Comparison of ENCODE assay signal across 18 mouse cellular contexts in genomic region chr5:147291764-147292505, GRCm38 (mm10). TPM values are rescaled to one million over a fixed set of nuclear protein-coding genes. Genes with fewer than 3 reads are reported as not detected.
DNase-seq lines count a peak whose midpoint lies in the region; ATAC-seq and TF ChIP-seq lines count a peak whose summit lies in the region.
"Had no signal": no experiment of that assay in that cellular context is flagged by ENCODE, and none has a peak within 500 bp of the region (broad histone marks: within the 10 kb centered on the region; RNA-seq: fewer than 3 reads in every experiment).

No protein-coding gene starts in this region.

- peaks cover 63% of the 10 kb centered on the region for H3K27me3 ChIP-seq in heart, embryonic 12.5 days (replicated peaks)
- H3K27me3 ChIP-seq in heart, embryonic 10.5 days (ENCODE audit: insufficient read depth, poor library complexity, severe bottlenecking): peaks cover 66% of the 10 kb centered on the region
- peaks cover 35% of the 10 kb centered on the region for H3K27me3 ChIP-seq in intestine, embryonic 14.5 days (replicated peaks; ENCODE audit: control insufficient read depth, insufficient read depth, low read length)
- peaks cover 13% of the 10 kb centered on the region for H3K27me3 ChIP-seq in liver, postnatal 0 days (ENCODE audit: insufficient read depth, low read length)
- no peaks in the 10 kb centered on the region; the same call in 1 of the 2 replicates for H3K27me3 ChIP-seq in thymus, adult 2 months (ENCODE audit: control insufficient read depth, insufficient read depth, low read length)

- no peaks in the 10 kb centered on the region for H3K36me3 ChIP-seq in heart, embryonic 12.5 days
- no peaks in the 10 kb centered on the region for H3K36me3 ChIP-seq in heart, embryonic 10.5 days
- H3K36me3 ChIP-seq in intestine, embryonic 14.5 days (ENCODE audit: control insufficient read depth, insufficient read depth, low read length): no peaks in the 10 kb centered on the region
- H3K36me3 ChIP-seq in liver, postnatal 0 days (replicated peaks; ENCODE audit: insufficient read depth, low read length): no peaks in the 10 kb centered on the region
- H3K36me3 ChIP-seq in thymus, adult 2 months (ENCODE audit: control insufficient read depth, insufficient read depth, low read length): no peaks in the 10 kb centered on the region
- H3K36me3 ChIP-seq: embryonic facial prominence, embryonic 13.5 days; forebrain, embryonic 12.5 days had no signal

- ATAC-seq in heart, embryonic 12.5 days (ENCODE audit: insufficient number of reproducible peaks, low FRiP score): no peak
- 0 out of 2 replicates have a peak, but pooled peaks have one; percentile 5 for ATAC-seq in intestine, embryonic 14.5 days (replicated peaks; ENCODE audit: low FRiP score, low TSS enrichment, low read depth)
- no peak for ATAC-seq in liver, postnatal 0 days
- ATAC-seq: inflammation-experienced regulatory T-cells, adult 6 months had no signal

- no peak overlapping the region for H3K9ac ChIP-seq in heart, embryonic 12.5 days
- H3K9ac ChIP-seq in intestine, embryonic 14.5 days (ENCODE audit: low read length): no peak overlapping the region
- H3K9ac ChIP-seq in liver, postnatal 0 days (replicated peaks): no peak overlapping the region
- H3K9ac ChIP-seq: embryonic facial prominence, embryonic 13.5 days; forebrain, embryonic 12.5 days had no signal

- no peak for TF ChIP-seq POLR2A in thymus, adult 2 months (IDR thresholded peaks at IDR 0.05; ENCODE audit: control insufficient read depth, extremely low read depth, insufficient read depth, low read length, poor library complexity)

- no peak overlapping the region for H3K4me3 ChIP-seq in heart, embryonic 12.5 days
- H3K4me3 ChIP-seq in heart, embryonic 10.5 days: no peak overlapping the region
- H3K4me3 ChIP-seq in intestine, embryonic 14.5 days (ENCODE audit: low read depth, low read length): no peak overlapping the region
- no peak overlapping the region for H3K4me3 ChIP-seq in liver, postnatal 0 days (ENCODE audit: low read depth, low read length)
- no peak overlapping the region for H3K4me3 ChIP-seq in thymus, adult 2 months (ENCODE audit: control insufficient read depth, insufficient read depth, low read length)
- H3K4me3 ChIP-seq: embryonic facial prominence, embryonic 13.5 days; forebrain, embryonic 12.5 days had no signal

- H3K4me1 ChIP-seq in heart, embryonic 12.5 days (replicated peaks): peaks cover 21% of the 10 kb centered on the region
- H3K4me1 ChIP-seq in heart, embryonic 10.5 days: peaks cover 16% of the 10 kb centered on the region
- no peaks in the 10 kb centered on the region; the same call in 1 of the 2 replicates for H3K4me1 ChIP-seq in intestine, embryonic 14.5 days (replicated peaks; ENCODE audit: control insufficient read depth, insufficient read depth, low read length)
- peaks cover 4% of the 10 kb centered on the region for H3K4me1 ChIP-seq in liver, postnatal 0 days (ENCODE audit: insufficient read depth)
- H3K4me1 ChIP-seq in thymus, adult 2 months (replicated peaks; ENCODE audit: control insufficient read depth, insufficient read depth, low read length): no peaks in the 10 kb centered on the region
- H3K4me1 ChIP-seq: embryonic facial prominence, embryonic 13.5 days; forebrain, embryonic 12.5 days had no signal

- no peak for TF ChIP-seq EP300 in liver, postnatal 0 days (IDR thresholded peaks at IDR 0.05; ENCODE audit: low read depth)

- H3K9me3 ChIP-seq in heart, embryonic 12.5 days (replicated peaks): no peaks in the 10 kb centered on the region
- no peaks in the 10 kb centered on the region for H3K9me3 ChIP-seq in heart, embryonic 10.5 days
- H3K9me3 ChIP-seq in intestine, embryonic 14.5 days (ENCODE audit: control insufficient read depth, low read length): no peaks in the 10 kb centered on the region
- H3K9me3 ChIP-seq in liver, postnatal 0 days (ENCODE audit: low read length): no peaks in the 10 kb centered on the region
- H3K9me3 ChIP-seq: embryonic facial prominence, embryonic 13.5 days; forebrain, embryonic 12.5 days had no signal

- TF ChIP-seq CTCF in liver, postnatal 0 days (IDR thresholded peaks at IDR 0.05; ENCODE audit: low read depth): no peak
- TF ChIP-seq CTCF in thymus, adult 2 months (IDR thresholded peaks at IDR 0.05; ENCODE audit: borderline replicate concordance, control insufficient read depth, extremely low read depth, insufficient read depth, low read length, poor library complexity): no peak

- no peak overlapping the region for H3K27ac ChIP-seq in heart, embryonic 12.5 days (ENCODE audit: poor library complexity, severe bottlenecking)
- H3K27ac ChIP-seq in heart, embryonic 10.5 days: no peak overlapping the region
- peak overlapping the region; percentile 54 for H3K27ac ChIP-seq in intestine, embryonic 14.5 days (ENCODE audit: low read depth)
- H3K27ac ChIP-seq in liver, postnatal 0 days (ENCODE audit: low read depth): no peak overlapping the region
- no peak overlapping the region for H3K27ac ChIP-seq in thymus, adult 2 months (ENCODE audit: control insufficient read depth, insufficient read depth, low read length)
- H3K27ac ChIP-seq: embryonic facial prominence, embryonic 13.5 days; forebrain, embryonic 12.5 days had no signal

- H3K4me2 ChIP-seq in heart, embryonic 12.5 days: peak overlapping the region; percentile 8; the same call in 1 of the 2 replicates
- peak overlapping the region; percentile 4; the same call in 1 of the 2 replicates for H3K4me2 ChIP-seq in intestine, embryonic 14.5 days (ENCODE audit: low read length)
- H3K4me2 ChIP-seq in liver, postnatal 0 days (ENCODE audit: low read depth, low read length): peak overlapping the region; percentile 38; the same call in 1 of the 2 replicates
- H3K4me2 ChIP-seq: embryonic facial prominence, embryonic 13.5 days; forebrain, embryonic 12.5 days had no signal

- WGBS in heart, embryonic 12.5 days: 22% methylated on average over 16 of the region's 16 CpGs
- 25% methylated on average over 16 of the region's 16 CpGs for WGBS in heart, embryonic 10.5 days
- 27% methylated on average over 16 of the region's 16 CpGs for WGBS in intestine, embryonic 14.5 days
- 9% methylated on average over 16 of the region's 16 CpGs for WGBS in liver, postnatal 0 days (ENCODE audit: insufficient replicate concordance)
- WGBS in thymus, adult 2 months: 11% methylated on average over 16 of the region's 16 CpGs

- no peak for DNase-seq in heart, embryonic 10.5 days (ENCODE audit: low spot score)
- DNase-seq in 416B (ENCODE audit: low read depth): peak; percentile 72
- DNase-seq in intestine, embryonic 14.5 days (ENCODE audit: low spot score): no peak
- no peak for DNase-seq in liver, postnatal 0 days
- DNase-seq in left cerebral cortex, adult 11 months (ENCODE audit: low spot score): no peak
- no peak for DNase-seq in retina, postnatal 1 day
- DNase-seq in thymus, adult 2 months: no peak
- DNase-seq: adrenal gland, adult 8-10 months; cerebellum, adult 9-11 months; gastrocnemius, postnatal 10 days; heart, postnatal 14 days; lung, adult 2 months had no signal

RNA-seq across cellular contexts. Expression of gene Cdx2, which starts 15.1 kb away (rescaled TPM):
- polyA plus RNA-seq in heart, embryonic 12.5 days (2016; fragmentation: Nextera tagmentation; extraction: Ambion mirVana): not detected in 2 replicates
- not detected in 2 replicates for polyA plus RNA-seq in heart, embryonic 10.5 days (2016; fragmentation: Nextera tagmentation; extraction: Ambion mirVana)
- 24.0 and 30.2 TPM in 2 replicates for polyA plus RNA-seq in intestine, embryonic 14.5 days (2014; fragmentation: Nextera tagmentation; extraction: Ambion mirVana)
- not detected in 2 replicates for polyA plus RNA-seq in liver, postnatal 0 days (2015; fragmentation: Nextera tagmentation; extraction: Ambion mirVana)
- polyA plus RNA-seq in thymus, adult 2 months (2012; rRNA removed): 0.32 TPM in 2 replicates
- polyA plus RNA-seq: embryonic facial prominence, embryonic 13.5 days; forebrain, embryonic 12.5 days; inflammation-experienced regulatory T-cells, adult 6 months; lung, adult 2 months; spleen, adult 2 months had no signal

RNA-seq across cellular contexts. Expression of gene Pdx1, which starts 22.2 kb away (rescaled TPM):
- not detected in 2 replicates for polyA plus RNA-seq in heart, embryonic 12.5 days (2016; fragmentation: Nextera tagmentation; extraction: Ambion mirVana)
- 0.44 TPM in 1 of 2 replicates, not detected in the other for polyA plus RNA-seq in heart, embryonic 10.5 days (2016; fragmentation: Nextera tagmentation; extraction: Ambion mirVana)
- polyA plus RNA-seq in intestine, embryonic 14.5 days (2014; fragmentation: Nextera tagmentation; extraction: Ambion mirVana): 0.79 and 6.4 TPM in 2 replicates
- not detected in 2 replicates for polyA plus RNA-seq in liver, postnatal 0 days (2015; fragmentation: Nextera tagmentation; extraction: Ambion mirVana)
- polyA plus RNA-seq in thymus, adult 2 months (2012; rRNA removed): 0.06 TPM in 1 of 2 replicates, not detected in the other
- polyA plus RNA-seq: embryonic facial prominence, embryonic 13.5 days; forebrain, embryonic 12.5 days; inflammation-experienced regulatory T-cells, adult 6 months; lung, adult 2 months; spleen, adult 2 months; thymus, postnatal 0 days had no signal

RNA-seq across cellular contexts. Expression of gene Urad, which starts 30.3 kb away (rescaled TPM):
- polyA plus RNA-seq in heart, embryonic 12.5 days (2016; fragmentation: Nextera tagmentation; extraction: Ambion mirVana): not detected in 2 replicates
- not detected in 2 replicates for polyA plus RNA-seq in heart, embryonic 10.5 days (2016; fragmentation: Nextera tagmentation; extraction: Ambion mirVana)
- 1.6 and 1.7 TPM in 2 replicates for polyA plus RNA-seq in intestine, embryonic 14.5 days (2014; fragmentation: Nextera tagmentation; extraction: Ambion mirVana)
- 35.9 and 38.6 TPM in 2 replicates for polyA plus RNA-seq in liver, postnatal 0 days (2015; fragmentation: Nextera tagmentation; extraction: Ambion mirVana)
- 0.15 and 0.87 TPM in 2 replicates for polyA plus RNA-seq in thymus, adult 2 months (2012; rRNA removed)
- polyA plus RNA-seq: embryonic facial prominence, embryonic 13.5 days; forebrain, embryonic 12.5 days; inflammation-experienced regulatory T-cells, adult 6 months; lung, adult 2 months; spleen, adult 2 months; thymus, postnatal 0 days had no signal

Comparison
In these comparisons a context has a peak if more than half of its experiments do, and no peak if none do; other contexts are left out.
1. RNA of gene Cdx2, which starts 15.1 kb away (polyA plus RNA-seq): 24.0 to 30.2 TPM in intestine, embryonic 14.5 days; 0.32 TPM in thymus, adult 2 months, not detected in heart, embryonic 12.5 days, not detected in heart, embryonic 10.5 days and not detected in liver, postnatal 0 days; every median in the first group is over 10 times any median in the second.
2. RNA of gene Urad, which starts 30.3 kb away (polyA plus RNA-seq): 35.9 to 38.6 TPM in liver, postnatal 0 days; 1.6 to 1.7 TPM in intestine, embryonic 14.5 days, 0.15 to 0.87 TPM in thymus, adult 2 months, not detected in heart, embryonic 12.5 days and not detected in heart, embryonic 10.5 days; every median in the first group is over 10 times any median in the second.
3. Peak in every context shown above with its lines, with median percentiles within 50 percentile points of each other: H3K4me2 ChIP-seq.